Mouse (Mus musculus) cerebellum, adult 9-10 months (tissue): ENCODE data around the gene Bcar3.
"Not testable (repeated sequence)": the region's sequence is repeated elsewhere in the genome, so short reads cannot be mapped to it uniquely, and the experiment has no call there.

Source experiments
- DNase-seq: peaks from one replicate; pipeline ENCODE4 v3.0.0; 2022

The Bcar3 gene

GRCm38 (mm10) chr3:122389972-122390371 lies 96.0 kb downstream of the Bcar3 start:
- DNase-seq = no peak

GRCm38 (mm10) chr3:122391098-122391497 lies 97.2 kb downstream of the Bcar3 start:
- DNase-seq = no peak

GRCm38 (mm10) chr3:122391816-122392215 lies 97.9 kb downstream of the Bcar3 start:
- DNase-seq = no peak

DNA sequence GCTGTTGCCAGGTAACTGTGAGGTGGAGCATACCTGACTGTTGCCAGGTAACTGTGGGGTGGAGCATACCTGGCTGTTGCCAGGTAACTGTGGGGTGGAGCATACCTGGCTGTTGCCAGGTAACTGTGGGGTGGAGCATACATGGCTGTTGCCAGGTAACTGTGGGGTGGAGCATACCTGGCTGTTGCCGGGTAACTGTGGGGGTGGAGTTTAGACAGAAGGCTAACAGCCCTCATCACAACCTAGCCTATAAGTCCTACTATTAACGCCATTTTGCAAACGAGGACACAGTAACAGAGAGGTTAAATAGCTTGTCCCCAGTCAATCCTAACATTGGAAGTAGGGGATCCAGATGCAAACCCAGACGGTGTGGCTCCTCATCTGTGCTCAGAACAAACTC lies 99.5 kb downstream of the Bcar3 start:
- not testable (repeated sequence) for DNase-seq

GRCm38 (mm10) chr3:122393836-122394374 lies 100.0 kb downstream of the Bcar3 start:
- no peak for DNase-seq

DNA sequence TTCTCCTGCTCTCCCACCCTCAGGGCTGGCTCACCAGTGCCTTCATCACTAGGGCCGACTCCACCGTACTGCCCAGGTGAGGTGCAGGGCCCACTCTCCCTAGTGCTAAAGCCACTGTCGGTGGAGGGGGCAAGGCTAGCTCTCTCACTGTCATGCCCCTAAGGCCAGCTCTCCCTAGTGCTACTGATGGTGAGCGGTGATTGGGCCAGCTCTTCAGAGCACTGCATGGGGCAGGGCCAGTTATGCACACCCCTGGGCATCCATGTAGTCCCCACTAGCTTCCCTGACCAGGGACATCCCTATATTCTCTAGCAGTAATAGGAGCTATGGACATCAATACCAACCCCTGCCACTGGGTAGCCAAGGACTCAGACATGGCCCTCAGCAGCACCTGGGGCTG lies 103.0 kb downstream of the Bcar3 start:
- no peak for DNase-seq

- no peak for DNase-seq
Measured at GRCm38 (mm10) chr3:122397401-122397800, 103.5 kb downstream of the Bcar3 start.

GRCm38 (mm10) chr3:122401011-122401410 lies 107.1 kb downstream of the Bcar3 start:
- DNase-seq = no peak

- no peak for DNase-seq
Measured at GRCm38 (mm10) chr3:122402143-122402542, 108.2 kb downstream of the Bcar3 start.

- no peak for DNase-seq
Measured at GRCm38 (mm10) chr3:122403860-122404557, 110.1 kb downstream of the Bcar3 start.

- no peak for DNase-seq
Measured at GRCm38 (mm10) chr3:122405203-122405956, 111.4 kb downstream of the Bcar3 start.

DNA sequence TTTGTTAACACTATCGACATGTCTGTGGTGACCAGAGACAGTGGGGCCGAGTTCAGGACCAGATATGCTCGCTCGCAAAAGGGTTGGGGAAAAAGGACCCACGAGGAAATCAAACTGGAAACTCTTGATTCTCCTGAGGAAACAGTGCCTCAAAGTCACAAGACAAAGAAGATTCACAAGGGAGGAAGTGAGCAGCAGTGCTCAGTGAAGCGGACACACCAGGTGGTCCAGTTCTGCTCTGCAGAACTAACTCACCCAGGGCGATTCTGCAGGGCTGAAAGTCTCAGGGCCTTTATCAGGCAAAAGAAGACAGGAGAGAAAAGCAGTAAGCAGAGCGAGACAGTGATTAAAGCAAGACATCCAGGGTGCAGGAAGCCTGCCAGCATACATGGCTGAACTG lies 112.5 kb downstream of the Bcar3 start:
- DNase-seq = no peak

DNA sequence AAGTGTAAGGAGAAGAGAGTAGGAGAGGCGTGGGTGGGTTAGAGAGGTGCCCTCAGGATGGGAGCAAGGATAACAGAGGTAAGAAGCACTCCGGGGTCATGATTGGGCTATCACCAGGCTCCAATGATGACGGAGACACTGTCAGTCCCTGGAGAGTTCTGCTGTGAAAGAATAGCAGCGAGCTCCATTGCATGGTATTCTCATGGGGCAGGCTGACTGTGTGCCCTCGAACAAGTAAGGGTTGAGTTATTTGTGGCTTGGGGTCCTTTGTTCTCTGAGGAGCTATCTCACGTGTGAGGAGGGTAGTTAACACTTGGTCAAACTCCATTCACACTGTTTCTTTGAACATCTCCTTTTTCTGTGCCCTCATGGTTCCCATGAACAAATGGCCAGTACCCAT lies 113.8 kb downstream of the Bcar3 start:
- DNase-seq = no peak

DNA sequence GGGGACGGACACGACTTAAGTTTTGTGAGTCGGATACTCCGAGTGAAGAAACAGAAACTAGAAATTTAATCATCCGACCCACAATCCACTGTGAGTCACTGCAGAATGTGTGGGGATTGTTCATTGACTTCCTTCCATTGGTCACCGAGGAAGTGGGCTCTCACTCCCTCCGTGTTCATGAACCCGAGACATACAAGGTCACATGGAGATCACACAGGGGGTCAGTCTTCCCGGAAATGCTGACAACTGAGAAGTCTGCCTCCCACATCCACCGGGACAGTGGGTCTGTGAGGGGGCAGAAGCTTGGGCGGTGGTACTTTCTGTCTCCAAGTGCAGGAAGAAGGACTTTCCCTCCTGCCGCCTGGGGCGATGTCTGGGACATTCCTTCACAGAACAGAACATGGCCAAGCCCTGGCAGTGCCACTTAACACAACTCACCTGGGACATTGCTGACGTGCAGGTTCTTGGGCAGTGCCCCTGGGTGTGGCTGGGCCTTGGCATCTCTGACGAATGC lies 114.9 kb downstream of the Bcar3 start:
- DNase-seq = no peak

GRCm38 (mm10) chr3:122411590-122411989 lies 117.7 kb downstream of the Bcar3 start:
- no peak for DNase-seq

- no peak for DNase-seq
Measured at GRCm38 (mm10) chr3:122413729-122414561, 120.0 kb downstream of the Bcar3 start.

DNA sequence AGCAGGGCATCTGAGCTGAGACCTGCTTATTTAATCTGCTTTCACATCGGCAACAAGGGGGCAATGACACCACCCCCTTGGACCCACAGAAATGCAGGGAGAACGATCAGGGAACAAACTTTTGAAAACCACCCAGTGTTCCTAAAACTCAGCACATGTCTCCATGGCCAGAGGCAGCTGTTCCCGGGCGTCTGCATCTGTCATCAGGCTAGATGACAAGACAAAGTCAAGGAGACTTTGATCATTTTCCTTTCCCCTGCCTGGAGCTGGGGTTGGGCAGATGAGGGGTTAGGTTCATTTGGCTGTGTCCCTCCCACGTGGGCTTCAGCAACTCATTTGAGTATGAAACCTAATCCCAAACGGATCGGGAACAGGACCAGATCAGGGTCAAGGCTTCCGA lies 120.9 kb downstream of the Bcar3 start:
- no peak for DNase-seq

- DNase-seq = no peak
Measured at GRCm38 (mm10) chr3:122417466-122417865, 123.5 kb downstream of the Bcar3 start.

- DNase-seq = no peak
Measured at GRCm38 (mm10) chr3:122418564-122419274, 124.8 kb downstream of the Bcar3 start.

DNA sequence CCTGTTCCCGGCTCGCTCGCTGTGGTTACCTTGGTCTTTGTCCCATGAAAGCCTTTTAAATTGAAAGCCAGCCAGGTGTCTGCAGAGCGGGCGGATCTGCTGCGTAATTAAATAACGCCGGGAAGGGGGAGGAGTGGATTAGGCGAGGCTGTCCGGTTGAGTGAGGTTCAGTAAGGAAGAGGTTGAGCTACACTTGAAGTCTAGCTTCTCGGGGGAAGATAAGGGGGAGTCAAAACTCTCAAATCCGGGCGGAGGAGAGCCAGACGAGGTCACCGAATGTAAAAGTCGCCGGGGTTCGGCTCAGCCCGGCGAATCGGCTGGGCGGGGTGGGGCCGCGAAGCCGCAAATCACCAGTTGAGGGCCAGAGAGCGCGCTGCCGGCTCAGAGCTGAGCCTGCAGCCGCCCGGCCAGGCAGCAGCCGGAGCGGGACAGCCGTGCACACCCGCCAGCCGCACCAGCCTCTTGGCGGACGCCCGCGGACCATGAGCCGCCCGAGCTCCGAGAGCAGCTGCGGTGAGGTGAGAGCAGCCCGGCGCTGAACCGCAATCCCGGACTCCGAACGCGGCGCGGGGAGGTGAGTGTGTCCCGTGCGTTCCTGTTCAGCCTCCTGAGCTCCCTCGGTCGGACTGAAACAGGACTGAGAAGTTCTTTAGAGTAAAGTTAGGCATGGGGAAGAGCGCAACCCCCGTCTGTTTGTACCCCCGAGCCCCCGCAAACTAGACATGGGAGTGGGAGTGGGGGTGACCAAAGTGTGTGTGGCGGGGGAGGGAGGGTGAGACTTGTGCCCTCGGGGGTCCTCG lies 125.9 kb downstream of the Bcar3 start:
- DNase-seq = peak; percentile 48

GRCm38 (mm10) chr3:122420410-122420774 lies 126.5 kb downstream of the Bcar3 start:
- no peak for DNase-seq
